Mouse (Mus musculus): ENCODE measurements around the gene Hgfac. TPM values are rescaled to one million over a fixed set of nuclear protein-coding genes. Genes with fewer than 3 reads are reported as not detected.
A peak's percentile ranks its signal among the peaks of the same experiment; 100 is the strongest.

The Hgfac gene
- polyA plus RNA-seq (2014; fragmentation: Nextera tagmentation; extraction: Ambion mirVana), result 0.49 and 0.77 TPM in 2 replicates

DNA sequence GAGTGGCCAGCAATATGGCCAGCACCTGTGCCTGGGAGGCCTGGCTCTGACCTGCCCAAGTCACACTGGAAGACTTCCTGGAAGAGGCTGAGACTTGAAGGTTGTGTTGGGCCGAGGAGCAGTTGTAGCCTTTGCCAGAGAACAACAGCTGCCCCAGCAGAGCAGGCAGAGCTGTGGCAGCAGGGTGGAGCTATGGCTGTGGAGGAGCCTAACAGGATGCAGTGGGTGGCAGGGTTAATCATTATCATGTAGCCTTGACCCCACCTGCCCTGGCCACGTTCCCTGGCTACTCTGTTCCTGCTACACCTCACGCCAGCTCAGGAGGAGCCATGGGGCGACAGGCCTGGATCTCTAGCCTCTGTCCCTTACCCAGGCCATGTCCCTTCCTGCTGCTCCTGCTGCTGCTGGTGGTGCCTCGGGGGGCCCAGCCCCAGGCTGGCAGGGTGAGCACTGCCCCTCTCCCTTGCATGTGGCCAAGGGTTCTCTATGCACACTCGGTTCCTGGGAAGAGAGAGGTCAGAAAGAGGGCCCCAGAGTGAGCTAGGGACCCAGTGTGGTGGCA lies at the start of gene Hgfac:
TSS of gene Hgfac (plus strand) at position 242 of the 562 bp plus-strand sequence.
- ATAC-seq (ENCODE audit: insufficient number of reproducible peaks, insufficient read depth, low FRiP score, low read depth), result no peak

DNA sequence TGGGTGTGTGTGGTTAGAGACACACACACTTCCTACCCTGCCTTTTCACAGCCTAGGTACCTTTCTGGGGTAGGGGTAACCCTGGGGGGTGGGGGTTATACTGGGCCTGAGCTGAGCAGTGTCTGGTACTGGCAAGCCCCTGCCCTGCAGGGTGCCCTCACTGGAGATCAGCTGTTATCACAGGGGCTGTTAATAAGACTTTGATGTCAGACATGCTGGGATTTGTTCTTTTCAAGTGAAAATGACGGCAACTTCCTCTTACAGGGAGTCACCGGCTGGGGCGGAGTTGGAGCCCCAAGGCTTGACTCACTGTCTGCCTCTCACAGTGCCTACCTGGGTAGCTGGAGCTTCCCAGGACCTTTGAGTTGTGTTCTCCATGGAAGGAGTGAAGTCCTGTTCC lies 42.6 kb upstream of the Hgfac start:
- Histone ChIP-seq H3K9ac (ENCODE audit: low read length) (no peak overlapping the region), H3K27ac (replicated peaks in 1 of 2; ENCODE audit: control insufficient read depth in 1 of 2, insufficient read depth in 1 of 2, low read depth in 2 of 2, low read length in 2 of 2) (no peak overlapping the region), H3K4me1 (ENCODE audit: control insufficient read depth in 2 of 2, insufficient read depth in 2 of 2, low read length in 2 of 2) (peaks cover 15 to 18% of the 10 kb centered on the region in 2 experiments), H3K9me3 (ENCODE audit: control insufficient read depth, low read length) (no peaks in the 10 kb centered on the region), H3K4me2 (ENCODE audit: low read length) (no peak overlapping the region), H3K4me3 (ENCODE audit: control insufficient read depth in 1 of 2, insufficient read depth in 1 of 2, low read depth in 1 of 2, low read length in 2 of 2) (no peak overlapping the region), H3K27me3 (ENCODE audit: control insufficient read depth, insufficient read depth, low read length) (no peaks in the 10 kb centered on the region), H3K36me3 (ENCODE audit: control insufficient read depth, insufficient read depth, low read length) (0 out of 2 replicates have a peak, but pooled peaks cover 16% of the 10 kb centered on the region)
- WGBS, result 40% methylated on average over 3 of the region's 3 CpGs
- ATAC-seq (ENCODE audit: insufficient number of reproducible peaks, insufficient read depth, low FRiP score, low read depth), result no peak

More for the DNA sequence above, at the start of gene Hgfac:
- WGBS, result 41% methylated on average over 6 of the region's 6 CpGs
- Histone ChIP-seq H3K36me3 (ENCODE audit: control insufficient read depth, insufficient read depth, low read length) (no peaks in the 10 kb centered on the region), H3K4me3 (ENCODE audit: control insufficient read depth in 1 of 2, insufficient read depth in 1 of 2, low read depth in 1 of 2, low read length in 2 of 2) (no peak within 1 kb of the TSS), H3K4me1 (ENCODE audit: control insufficient read depth in 2 of 2, insufficient read depth in 2 of 2, low read length in 2 of 2) (no peaks in the 10 kb centered on the region), H3K9me3 (ENCODE audit: control insufficient read depth, low read length) (no peaks in the 10 kb centered on the region), H3K27me3 (ENCODE audit: control insufficient read depth, insufficient read depth, low read length) (peaks cover 3% of the 10 kb centered on the region; the same call in 1 of the 2 replicates), H3K27ac (replicated peaks in 1 of 2; ENCODE audit: control insufficient read depth in 1 of 2, insufficient read depth in 1 of 2, low read depth in 2 of 2, low read length in 2 of 2) (no peak within 1 kb of the TSS), H3K4me2 (ENCODE audit: low read length) (no peak within 1 kb of the TSS), H3K9ac (ENCODE audit: low read length) (no peak within 1 kb of the TSS)

DNA sequence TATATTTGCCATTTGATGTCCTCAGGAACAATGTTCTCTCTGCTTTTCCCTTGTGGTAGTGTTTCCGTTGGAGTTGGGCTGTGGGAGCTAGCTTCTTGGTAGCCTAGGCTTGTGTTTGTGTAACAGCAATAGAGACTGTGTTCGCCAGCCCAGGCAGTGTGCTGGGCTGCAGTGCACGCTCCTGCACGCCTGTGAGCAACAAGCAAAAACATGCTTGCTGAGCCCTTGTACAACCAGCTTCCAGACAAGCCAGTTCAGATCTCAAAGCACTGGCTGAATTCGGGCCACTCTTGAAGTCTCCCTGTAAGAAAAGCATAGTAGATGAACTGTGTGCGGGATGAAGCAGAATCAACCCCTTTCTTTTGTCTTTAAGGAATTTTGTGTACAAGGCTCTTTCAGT lies 42.0 kb upstream of the Hgfac start:
- no peak overlapping the region for H3K9ac ChIP-seq (ENCODE audit: low read length)
- ATAC-seq (ENCODE audit: insufficient number of reproducible peaks, insufficient read depth, low FRiP score, low read depth), result no peak
- no peak overlapping the region for H3K27ac ChIP-seq (replicated peaks in 1 of 2; ENCODE audit: control insufficient read depth in 1 of 2, insufficient read depth in 1 of 2, low read depth in 2 of 2, low read length in 2 of 2)
- no peak overlapping the region for H3K4me2 ChIP-seq (ENCODE audit: low read length)
- 0 out of 2 replicates have a peak, but pooled peaks cover 11% of the 10 kb centered on the region for H3K36me3 ChIP-seq (ENCODE audit: control insufficient read depth, insufficient read depth, low read length)
- H3K27me3 ChIP-seq (ENCODE audit: control insufficient read depth, insufficient read depth, low read length), result no peaks in the 10 kb centered on the region
- H3K4me1 ChIP-seq (ENCODE audit: control insufficient read depth in 2 of 2, insufficient read depth in 2 of 2, low read length in 2 of 2), result peaks cover 15 to 18% of the 10 kb centered on the region in 2 experiments
- no peaks in the 10 kb centered on the region for H3K9me3 ChIP-seq (ENCODE audit: control insufficient read depth, low read length)
- no peak overlapping the region for H3K4me3 ChIP-seq (ENCODE audit: control insufficient read depth in 1 of 2, insufficient read depth in 1 of 2, low read depth in 1 of 2, low read length in 2 of 2)
- WGBS, result 72% methylated on average over 6 of the region's 6 CpGs

DNA sequence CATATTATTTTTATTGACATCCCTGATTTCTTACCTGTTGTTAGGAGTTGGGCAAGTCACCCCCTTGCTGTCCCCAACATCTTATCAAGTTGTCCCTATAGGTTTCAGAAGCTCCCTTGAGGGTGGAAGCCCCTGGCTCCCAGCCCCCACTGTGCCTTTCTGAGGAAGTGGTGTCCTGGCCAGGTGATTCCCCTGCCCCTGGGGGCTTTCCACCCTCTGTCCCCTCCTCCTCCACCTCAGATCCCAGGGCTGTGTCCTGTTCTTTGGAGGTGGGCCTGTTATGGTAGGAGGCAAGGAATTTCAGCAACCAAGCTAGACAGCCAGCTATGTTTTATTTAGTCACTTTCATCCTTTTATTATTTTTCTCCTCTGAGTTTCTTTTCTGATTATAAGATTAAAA lies 41.0 kb upstream of the Hgfac start:
- no peak for ATAC-seq (ENCODE audit: insufficient number of reproducible peaks, insufficient read depth, low FRiP score, low read depth)
- H3K9ac ChIP-seq (ENCODE audit: low read length), result no peak overlapping the region
- H3K27ac ChIP-seq (replicated peaks in 1 of 2; ENCODE audit: control insufficient read depth in 1 of 2, insufficient read depth in 1 of 2, low read depth in 2 of 2, low read length in 2 of 2), result no peak overlapping the region
- H3K4me2 ChIP-seq (ENCODE audit: low read length), result no peak overlapping the region
- H3K9me3 ChIP-seq (ENCODE audit: control insufficient read depth, low read length), result no peaks in the 10 kb centered on the region
- H3K27me3 ChIP-seq (ENCODE audit: control insufficient read depth, insufficient read depth, low read length), result no peaks in the 10 kb centered on the region
- H3K36me3 ChIP-seq (ENCODE audit: control insufficient read depth, insufficient read depth, low read length), result 0 out of 2 replicates have a peak, but pooled peaks cover 6% of the 10 kb centered on the region
- H3K4me3 ChIP-seq (ENCODE audit: control insufficient read depth in 1 of 2, insufficient read depth in 1 of 2, low read depth in 1 of 2, low read length in 2 of 2), result no peak overlapping the region
- H3K4me1 ChIP-seq (ENCODE audit: control insufficient read depth in 2 of 2, insufficient read depth in 2 of 2, low read length in 2 of 2), result peaks cover 15 to 18% of the 10 kb centered on the region in 2 experiments

DNA sequence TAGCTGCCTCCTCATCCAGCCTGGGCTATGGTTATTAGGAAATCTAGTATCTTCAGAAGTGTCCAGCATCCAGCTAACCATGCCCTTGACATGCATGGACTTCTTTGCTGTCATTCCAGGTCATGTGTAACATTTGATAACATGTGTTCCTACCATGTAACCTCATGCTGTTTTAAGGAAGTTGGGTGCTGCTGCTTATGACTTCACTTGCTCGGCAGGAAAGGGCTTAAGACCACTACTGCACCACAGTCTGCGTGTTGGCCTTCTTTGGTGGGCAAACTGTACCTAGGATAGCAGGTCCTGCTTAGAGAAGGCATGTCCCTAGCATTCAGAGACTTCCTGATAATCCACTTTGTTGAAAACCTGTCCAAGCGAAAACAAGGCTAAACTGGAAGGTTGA lies 40.2 kb upstream of the Hgfac start:
- Histone ChIP-seq H3K27ac (replicated peaks in 1 of 2; ENCODE audit: control insufficient read depth in 1 of 2, insufficient read depth in 1 of 2, low read depth in 2 of 2, low read length in 2 of 2) (no peak overlapping the region), H3K4me1 (ENCODE audit: control insufficient read depth in 2 of 2, insufficient read depth in 2 of 2, low read length in 2 of 2) (peaks cover 15 to 18% of the 10 kb centered on the region in 2 experiments), H3K27me3 (ENCODE audit: control insufficient read depth, insufficient read depth, low read length) (no peaks in the 10 kb centered on the region), H3K9me3 (ENCODE audit: control insufficient read depth, low read length) (no peaks in the 10 kb centered on the region), H3K4me2 (ENCODE audit: low read length) (no peak overlapping the region), H3K4me3 (ENCODE audit: control insufficient read depth in 1 of 2, insufficient read depth in 1 of 2, low read depth in 1 of 2, low read length in 2 of 2) (no peak overlapping the region), H3K36me3 (ENCODE audit: control insufficient read depth, insufficient read depth, low read length) (peaks cover 9% of the 10 kb centered on the region; the same call in 1 of the 2 replicates), H3K9ac (ENCODE audit: low read length) (no peak overlapping the region)
- no peak for ATAC-seq (ENCODE audit: insufficient number of reproducible peaks, insufficient read depth, low FRiP score, low read depth)
- 78% methylated on average over 3 of the region's 3 CpGs for WGBS

DNA sequence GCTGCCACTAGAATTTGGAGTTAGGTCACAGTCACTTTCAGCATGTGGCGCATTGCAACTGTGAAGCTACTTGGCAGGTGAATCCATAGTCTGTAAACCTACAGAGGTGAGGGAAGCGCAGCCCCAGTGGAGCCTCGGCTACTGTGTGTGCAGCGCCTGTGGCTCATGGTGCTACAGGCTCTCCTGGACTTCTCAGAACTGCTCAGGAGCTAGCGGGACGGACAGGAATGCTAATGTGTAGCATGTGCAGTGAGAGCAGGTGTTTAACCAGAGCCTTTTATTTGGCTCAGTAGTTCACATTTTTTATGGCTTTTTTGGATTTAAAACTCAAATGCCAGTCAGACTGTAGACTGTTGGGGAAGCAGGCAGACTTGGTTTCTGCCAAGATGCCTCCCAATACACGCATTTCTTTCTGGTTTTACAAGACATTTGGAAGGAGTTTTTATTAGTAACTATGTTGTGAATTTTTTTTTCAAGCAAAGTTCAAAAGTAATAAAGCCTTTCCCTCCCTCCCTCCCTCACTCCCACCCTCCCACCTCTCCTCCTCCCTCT lies 37.6 kb upstream of the Hgfac start:
- Histone ChIP-seq H3K4me2 (ENCODE audit: low read length) (no peak overlapping the region), H3K4me1 (ENCODE audit: control insufficient read depth in 2 of 2, insufficient read depth in 2 of 2, low read length in 2 of 2) (peaks cover 8 to 12% of the 10 kb centered on the region in 2 experiments; a peak in 3 of 4 replicates), H3K4me3 (ENCODE audit: control insufficient read depth in 1 of 2, insufficient read depth in 1 of 2, low read depth in 1 of 2, low read length in 2 of 2) (no peak overlapping the region), H3K36me3 (ENCODE audit: control insufficient read depth, insufficient read depth, low read length) (peaks cover 9% of the 10 kb centered on the region; the same call in 1 of the 2 replicates), H3K27ac (replicated peaks in 1 of 2; ENCODE audit: control insufficient read depth in 1 of 2, insufficient read depth in 1 of 2, low read depth in 2 of 2, low read length in 2 of 2) (peak overlapping the region; percentile 1 to 14; a peak in 1 of 4 replicates), H3K9ac (ENCODE audit: low read length) (peak overlapping the region; percentile 42; the same call in 1 of the 2 replicates), H3K9me3 (ENCODE audit: control insufficient read depth, low read length) (no peaks in the 10 kb centered on the region), H3K27me3 (ENCODE audit: control insufficient read depth, insufficient read depth, low read length) (no peaks in the 10 kb centered on the region)
- 77% methylated on average over 7 of the region's 7 CpGs for WGBS
- no peak for ATAC-seq (ENCODE audit: insufficient number of reproducible peaks, insufficient read depth, low FRiP score, low read depth)

DNA sequence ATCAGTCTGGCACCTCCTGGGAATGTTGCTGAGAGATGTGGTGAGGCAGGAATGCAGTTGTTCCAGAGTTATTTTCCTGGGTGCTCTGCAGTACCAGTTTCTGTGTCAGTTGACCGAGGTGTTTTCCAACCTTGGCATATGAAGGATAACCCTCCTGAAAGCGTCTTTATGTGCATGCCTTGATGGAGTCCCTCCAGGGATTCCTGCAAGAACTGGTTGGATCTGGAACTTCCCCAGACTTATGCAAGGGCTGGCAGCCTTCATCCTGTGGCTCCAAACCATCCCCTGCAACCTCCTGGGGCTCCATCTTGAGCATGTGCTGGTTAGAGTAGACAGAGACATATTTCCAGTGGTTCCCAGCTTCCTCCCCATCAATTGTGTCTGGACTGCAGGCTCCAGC lies 36.5 kb upstream of the Hgfac start:
- Histone ChIP-seq H3K27me3 (ENCODE audit: control insufficient read depth, insufficient read depth, low read length) (no peaks in the 10 kb centered on the region), H3K9me3 (ENCODE audit: control insufficient read depth, low read length) (no peaks in the 10 kb centered on the region), H3K4me1 (ENCODE audit: control insufficient read depth in 2 of 2, insufficient read depth in 2 of 2, low read length in 2 of 2) (peaks cover 12 to 20% of the 10 kb centered on the region in 2 experiments), H3K9ac (ENCODE audit: low read length) (no peak overlapping the region), H3K4me3 (ENCODE audit: control insufficient read depth in 1 of 2, insufficient read depth in 1 of 2, low read depth in 1 of 2, low read length in 2 of 2) (no peak overlapping the region), H3K36me3 (ENCODE audit: control insufficient read depth, insufficient read depth, low read length) (peaks cover 9% of the 10 kb centered on the region; the same call in 1 of the 2 replicates), H3K4me2 (ENCODE audit: low read length) (no peak overlapping the region), H3K27ac (replicated peaks in 1 of 2; ENCODE audit: control insufficient read depth in 1 of 2, insufficient read depth in 1 of 2, low read depth in 2 of 2, low read length in 2 of 2) (no peak overlapping the region)
- no peak for ATAC-seq (ENCODE audit: insufficient number of reproducible peaks, insufficient read depth, low FRiP score, low read depth)
- WGBS, result 90% methylated on average over 2 of the region's 2 CpGs
